Mouse (Mus musculus): ENCODE results near the gene Gm21828. TPM values are rescaled to one million over a fixed set of nuclear protein-coding genes. Genes with fewer than 3 reads are reported as not detected.
"Not testable (repeated sequence)": the region's sequence is repeated elsewhere in the genome, so short reads cannot be mapped to it uniquely, and the experiment has no call there.

Gm21828 gene
- polyA plus RNA-seq (2016; fragmentation: Nextera tagmentation; extraction: Ambion mirVana): not detected in 2 replicates

DNA sequence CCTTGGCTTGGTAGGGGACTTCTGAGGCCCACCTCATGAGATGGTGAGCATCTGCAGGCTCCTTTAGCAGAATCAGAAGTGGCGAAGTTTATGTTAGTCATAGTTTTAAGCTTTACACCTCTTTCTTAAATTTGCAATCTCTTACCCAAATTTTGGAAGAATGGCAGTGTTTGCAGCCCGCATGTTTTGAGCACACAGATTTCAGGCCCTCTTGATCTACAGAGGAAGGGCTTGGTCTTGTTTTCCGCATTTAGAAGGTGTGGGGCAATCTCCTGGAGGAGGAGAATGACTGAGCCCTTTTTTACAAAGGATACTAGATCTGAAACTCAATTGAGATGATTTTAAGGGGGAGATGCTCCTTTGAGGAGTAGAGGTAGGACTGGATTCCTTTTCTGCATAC is at the start of gene Gm21828:
Gm21828 (minus strand) TSS at position 101 of the 400 bp plus-strand sequence.
- WGBS (ENCODE audit: insufficient replicate concordance): no CpG with 5 or more reads among the region's 3 CpGs
- not testable (repeated sequence) for H3K4me3 ChIP-seq, ATAC-seq

GRCm38 (mm10) chrY:13252091-13252490 is 28.4 kb upstream of the Gm21828 start, which contains the start of the genes Gm21440 and Gm21454:
Gene Gm21440, plus strand, starts transcription at chrY:13252391.
Gene Gm21454, plus strand, starts transcription at chrY:13252442.
- H3K27ac ChIP-seq; H3K4me3 ChIP-seq; H3K9ac ChIP-seq; ATAC-seq; H3K4me2 ChIP-seq; H3K9me3 ChIP-seq (replicated peaks); H3K4me1 ChIP-seq; H3K36me3 ChIP-seq; H3K27me3 ChIP-seq (replicated peaks): not testable (repeated sequence)

More for the DNA sequence above, at the start of gene Gm21828:
- not testable (repeated sequence) for H3K4me2 ChIP-seq; H3K27me3 ChIP-seq (replicated peaks); H3K4me1 ChIP-seq; H3K36me3 ChIP-seq; H3K9ac ChIP-seq; H3K9me3 ChIP-seq (replicated peaks); H3K27ac ChIP-seq

Other genes with a start within 250 kb of the Gm21828 start
- gene Gm20807, start 181.0 kb downstream of the Gm21828 start, polyA plus RNA-seq (2016; fragmentation: Nextera tagmentation; extraction: Ambion mirVana): not detected in 2 replicates
- gene Gm21891, start 90.4 kb downstream of the Gm21828 start, polyA plus RNA-seq (2016; fragmentation: Nextera tagmentation; extraction: Ambion mirVana): not detected in 2 replicates
- gene Gm21425, start 62.0 kb downstream of the Gm21828 start, polyA plus RNA-seq (2016; fragmentation: Nextera tagmentation; extraction: Ambion mirVana): not detected in 2 replicates
- gene Gm21440, start 28.5 kb upstream of the Gm21828 start, polyA plus RNA-seq (2016; fragmentation: Nextera tagmentation; extraction: Ambion mirVana): not detected in 2 replicates
- not detected in 2 replicates for gene Gm21454, start 28.5 kb upstream of the Gm21828 start, polyA plus RNA-seq (2016; fragmentation: Nextera tagmentation; extraction: Ambion mirVana)
- gene Gm21725, start 125.1 kb upstream of the Gm21828 start, polyA plus RNA-seq (2016; fragmentation: Nextera tagmentation; extraction: Ambion mirVana): not detected in 2 replicates
- gene Gm21866, start 241.7 kb upstream of the Gm21828 start, polyA plus RNA-seq (2016; fragmentation: Nextera tagmentation; extraction: Ambion mirVana): not detected in 2 replicates